Mouse (Mus musculus) E14TG2a.4 (cell line): ENCODE results near the gene Xlr3a.

Experiments used
- H3K27me3 ChIP-seq: 2 replicates; pipeline ENCODE4 v1.6.1; 2014; ENCODE audit warnings: low read length, control low read depth; ENCODE audit not compliant: insufficient read depth
- H3K36me3 ChIP-seq: 2 replicates; pipeline ENCODE4 v1.6.1; 2014; ENCODE audit warnings: low read length, control low read depth; ENCODE audit not compliant: insufficient read depth
- H3K4me1 ChIP-seq: replicated peaks from 2 replicates; pipeline ENCODE4 v1.6.1; 2014; ENCODE audit warnings: low read depth, low read length, control low read depth
- H3K4me3 ChIP-seq: replicated peaks from 2 replicates; pipeline ENCODE4 v1.5.1; 2014; ENCODE audit warnings: mild to moderate bottlenecking, low read length
- H3K9me3 ChIP-seq: 2 replicates; pipeline ENCODE4 v1.6.1; 2014; ENCODE audit warnings: low read length, control low read depth
- CTCF ChIP-seq: conservative IDR thresholded peaks from 2 replicates; pipeline ENCODE4 v1.5.1; 2014; ENCODE audit warnings: low read length
- NANOG ChIP-seq: IDR thresholded peaks from 2 replicates; pipeline ENCODE4 v1.6.1; 2014; ENCODE audit warnings: borderline replicate concordance, low read length, mixed read lengths
- POU5F1 ChIP-seq: IDR thresholded peaks from 2 replicates; pipeline ENCODE4 v1.6.1; 2014; ENCODE audit warnings: low read length, borderline replicate concordance

Xlr3a gene

DNA sequence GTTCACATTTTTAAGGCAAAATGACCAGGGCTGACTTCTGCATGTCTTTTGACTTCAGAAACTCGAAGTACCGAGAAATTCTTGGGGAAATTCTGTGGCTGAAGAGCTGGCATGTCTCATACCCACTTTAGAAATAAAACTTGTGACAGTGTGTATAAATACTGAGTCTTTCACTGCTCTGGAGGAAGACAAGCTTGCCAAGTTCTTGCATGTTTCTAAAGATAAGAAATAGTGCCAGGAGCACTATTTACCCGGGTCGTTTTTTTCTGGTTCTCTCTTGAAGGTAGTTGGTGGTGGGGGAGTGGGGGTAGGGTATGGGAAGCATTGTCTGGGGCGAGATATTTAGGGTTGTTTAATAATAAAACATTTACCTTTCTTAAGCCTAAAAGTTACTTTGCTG lies 34.6 kb downstream of the Xlr3a start:
- Histone ChIP-seq H3K9me3 (no peaks in the 10 kb centered on the region), H3K4me3 (no peak overlapping the region), H3K36me3 (no peaks in the 10 kb centered on the region), H3K4me1 (peaks cover 10% of the 10 kb centered on the region; the same call in 1 of the 2 replicates), H3K27me3 (peaks cover 37% of the 10 kb centered on the region)
- no peak for TF ChIP-seq POU5F1

DNA sequence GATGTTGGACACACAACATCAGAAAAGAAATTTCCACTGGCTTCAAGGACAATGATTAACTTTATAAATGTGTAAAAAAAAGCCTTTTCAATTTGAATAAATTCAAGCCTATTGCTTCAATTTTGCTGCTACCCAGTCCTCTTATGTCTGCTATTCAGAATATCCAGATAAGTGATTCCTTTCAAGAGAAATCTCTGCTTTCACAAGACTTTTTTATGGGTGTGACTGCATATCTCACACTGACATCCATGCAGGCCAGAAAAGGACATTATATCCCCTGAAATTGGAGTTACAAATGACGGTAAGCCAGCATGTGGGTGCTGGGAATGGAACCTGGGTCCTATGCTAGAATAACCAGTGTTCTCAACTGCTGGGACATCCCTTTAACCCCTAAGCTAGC lies 35.4 kb downstream of the Xlr3a start:
- Histone ChIP-seq H3K27me3 (peaks cover 37% of the 10 kb centered on the region), H3K4me3 (no peak overlapping the region), H3K9me3 (no peaks in the 10 kb centered on the region), H3K36me3 (no peaks in the 10 kb centered on the region), H3K4me1 (peaks cover 10% of the 10 kb centered on the region; the same call in 1 of the 2 replicates)
- TF ChIP-seq CTCF = no peak
- TF ChIP-seq NANOG = no peak
- no peak for TF ChIP-seq POU5F1

DNA sequence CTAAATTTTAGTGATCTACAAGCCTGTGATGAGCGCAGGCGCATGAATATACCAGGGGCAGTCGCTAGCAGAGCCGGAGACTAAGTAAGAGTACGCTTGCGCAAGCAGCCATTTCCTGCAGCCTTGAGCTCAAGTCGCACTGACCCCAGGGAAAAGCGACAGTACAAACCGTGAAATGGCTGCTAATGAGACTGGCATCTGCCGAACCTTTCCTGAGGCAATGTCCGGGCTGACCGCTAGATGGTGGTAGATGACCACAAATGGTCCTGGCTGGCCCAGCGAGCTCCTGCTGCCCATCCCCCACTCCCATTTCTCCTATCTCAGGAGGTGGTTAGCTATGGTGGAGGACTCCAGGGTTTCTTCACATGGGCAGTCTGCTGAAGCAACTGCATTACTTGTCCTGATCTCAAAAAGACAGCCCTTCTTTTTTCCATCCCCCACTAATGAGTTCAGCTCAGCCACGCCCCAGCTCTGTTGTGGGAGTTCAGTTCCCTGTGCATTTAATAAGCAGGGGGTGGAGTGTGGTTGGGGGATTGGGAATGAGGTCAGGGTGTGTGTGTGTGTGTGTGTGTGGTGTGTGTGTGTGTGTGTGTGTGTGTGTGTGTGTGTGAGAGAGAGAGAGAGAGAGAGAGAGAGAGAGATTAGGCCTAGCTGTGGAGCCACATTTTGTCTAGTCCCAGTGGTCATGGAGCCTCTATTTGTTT lies 42.9 kb downstream of the Xlr3a start:
- peaks cover 12% of the 10 kb centered on the region for H3K9me3 ChIP-seq
- H3K4me1 ChIP-seq = no peaks in the 10 kb centered on the region
- H3K36me3 ChIP-seq = no peaks in the 10 kb centered on the region
- H3K4me3 ChIP-seq = no peak overlapping the region
- no peaks in the 10 kb centered on the region for H3K27me3 ChIP-seq
- TF ChIP-seq CTCF (peak; percentile 44), POU5F1 (no peak)

DNA sequence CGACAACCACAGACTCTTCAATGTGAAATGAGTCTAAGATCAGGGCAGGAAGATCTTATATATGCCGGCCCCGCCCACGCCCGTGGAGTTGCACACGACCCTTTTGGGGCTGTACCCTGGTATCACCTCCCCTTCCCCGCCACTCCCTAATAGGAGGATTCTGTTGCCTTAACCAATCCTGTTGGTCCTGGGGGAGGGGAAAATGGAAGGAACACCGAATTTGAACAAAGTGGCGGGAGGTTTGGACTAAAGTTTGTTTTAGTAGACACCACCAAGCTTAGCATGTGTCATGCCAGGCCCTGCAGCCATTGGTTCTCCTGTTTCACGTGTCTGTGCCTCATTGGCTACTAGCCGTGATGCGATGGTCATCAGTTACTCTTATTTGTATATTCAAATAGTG lies 57.2 kb downstream of the Xlr3a start:
- TF ChIP-seq CTCF (no peak), NANOG (no peak), POU5F1 (no peak)
- Histone ChIP-seq H3K9me3 (no peaks in the 10 kb centered on the region; the same call in 1 of the 2 replicates), H3K27me3 (no peaks in the 10 kb centered on the region), H3K36me3 (peaks cover 28% of the 10 kb centered on the region), H3K4me1 (peaks cover 9% of the 10 kb centered on the region; the same call in 1 of the 2 replicates), H3K4me3 (peak overlapping the region; percentile 79)

GRCm38 (mm10) chrX:73038831-73039230 lies 58.1 kb downstream of the Xlr3a start:
- H3K27me3 ChIP-seq = no peaks in the 10 kb centered on the region
- no peaks in the 10 kb centered on the region; the same call in 1 of the 2 replicates for H3K9me3 ChIP-seq
- peak overlapping the region; percentile 79 for H3K4me3 ChIP-seq
- TF ChIP-seq CTCF = no peak
- TF ChIP-seq POU5F1 = no peak
- TF ChIP-seq NANOG = no peak
- peaks cover 32% of the 10 kb centered on the region for H3K36me3 ChIP-seq
- peaks cover 9% of the 10 kb centered on the region; the same call in 1 of the 2 replicates for H3K4me1 ChIP-seq

GRCm38 (mm10) chrX:73037003-73037402 lies 59.9 kb downstream of the Xlr3a start, which contains the start of gene Pnma5:
Gene Pnma5, minus strand, starts transcription at chrX:73037103.
- peak within 1 kb of the TSS; percentile 79 for H3K4me3 ChIP-seq
- H3K36me3 ChIP-seq = peaks cover 41% of the 10 kb centered on the region
- no peaks in the 10 kb centered on the region for H3K27me3 ChIP-seq
- TF ChIP-seq POU5F1 (no peak), CTCF (no peak), NANOG (no peak)
- no peaks in the 10 kb centered on the region for H3K9me3 ChIP-seq
- peaks cover 9% of the 10 kb centered on the region; the same call in 1 of the 2 replicates for H3K4me1 ChIP-seq
